Mouse (Mus musculus) forebrain, embryonic 16.5 days (tissue): ENCODE measurements around the gene Vps35. TPM values are rescaled to one million over a fixed set of nuclear protein-coding genes. Genes with fewer than 3 reads are reported as not detected.

Experiments used
- ATAC-seq: fragments of 200-750 bp; cut with Nextera tagmentation; 2 replicates; pipeline ENCODE4 v1.8.0; 2017; ENCODE audit warnings: mild to moderate bottlenecking, moderate library complexity
- H3K27ac ChIP-seq: fragments of 300-500 bp; sonication (generic); 2 replicates; pipeline ENCODE4 v1.5.1; 2014; ENCODE audit warnings: low read length, control low read depth
- H3K27me3 ChIP-seq: fragments of 300-500 bp; sonication (generic); replicated peaks from 2 replicates; pipeline ENCODE4 v1.6.1; 2014; ENCODE audit warnings: low read length; ENCODE audit not compliant: control insufficient read depth, insufficient read depth
- H3K36me3 ChIP-seq: fragments of 300-500 bp; sonication (generic); 2 replicates; pipeline ENCODE4 v1.6.1; 2014; ENCODE audit not compliant: control insufficient read depth, insufficient read depth
- H3K4me1 ChIP-seq: fragments of 300-500 bp; sonication (generic); replicated peaks from 2 replicates; pipeline ENCODE4 v1.6.1; 2014; ENCODE audit warnings: low read length; ENCODE audit not compliant: control insufficient read depth, insufficient read depth
- H3K4me2 ChIP-seq: fragments of 300-500 bp; sonication (generic); 2 replicates; pipeline ENCODE4 v1.6.1; 2014; ENCODE audit warnings: mild to moderate bottlenecking, low read length, control low read depth
- H3K4me3 ChIP-seq: fragments of 300-500 bp; sonication (generic); replicated peaks from 2 replicates; pipeline ENCODE4 v1.5.1; 2014; ENCODE audit warnings: mild to moderate bottlenecking, low read length, control low read depth
- H3K9ac ChIP-seq: fragments of 300-500 bp; sonication (generic); replicated peaks from 2 replicates; pipeline ENCODE4 v1.6.1; 2014; ENCODE audit warnings: low read depth, low read length, control low read depth
- H3K9me3 ChIP-seq: fragments of 300-500 bp; sonication (generic); 2 replicates; pipeline ENCODE4 v1.6.1; 2016; ENCODE audit warnings: low read length; ENCODE audit not compliant: control insufficient read depth
- WGBS: fragments of 180-500 bp; shearing (Covaris S2); extraction: QIAGEN DNeasy Blood & Tissue Kit; methylation state at CpG from one replicate; pipeline ENCODE4 v1.1.7; 2014; 5-methylcytosine and 5-hydroxymethylcytosine counted together
- polyA plus RNA-seq: library from polyadenylated mRNA; unstranded; fragments of >200 nt; fragmentation: Nextera tagmentation; extraction: Ambion mirVana; gene quantifications from 2 replicates; pipeline ENCODE4 v1.2.1, GENCODE M21; 2015

The Vps35 gene
- polyA plus RNA-seq, 1 experiment from 2014 or later = 202 TPM

- Histone ChIP-seq H3K9me3 (no peaks in the 10 kb centered on the region), H3K36me3 (no peaks in the 10 kb centered on the region), H3K4me3 (no peak overlapping the region), H3K4me1 (no peaks in the 10 kb centered on the region), H3K4me2 (no peak overlapping the region), H3K9ac (no peak overlapping the region), H3K27ac (no peak overlapping the region), H3K27me3 (no peaks in the 10 kb centered on the region)
- ATAC-seq = no peak
- 88% methylated on average over 4 of the region's 4 CpGs for WGBS
These were observed 18.9 kb upstream of the Vps35 start for GRCm38 (mm10) chr8:85318534-85318933.

GRCm38 (mm10) chr8:85313036-85313435 lies 13.4 kb upstream of the Vps35 start:
- ATAC-seq = no peak
- 92% methylated on average over 3 of the region's 3 CpGs for WGBS
- no peaks in the 10 kb centered on the region for H3K9me3 ChIP-seq

GRCm38 (mm10) chr8:85311743-85312142 lies 12.1 kb upstream of the Vps35 start:
- Histone ChIP-seq H3K27ac (no peak overlapping the region), H3K4me2 (no peak overlapping the region)

More at GRCm38 (mm10) chr8:85313036-85313435, 13.4 kb upstream of the Vps35 start:
- H3K27ac ChIP-seq = no peak overlapping the region
- H3K4me1 ChIP-seq = no peaks in the 10 kb centered on the region
- H3K4me2 ChIP-seq = no peak overlapping the region
- H3K36me3 ChIP-seq = peaks cover 5% of the 10 kb centered on the region
- no peak overlapping the region for H3K4me3 ChIP-seq
- H3K27me3 ChIP-seq = no peaks in the 10 kb centered on the region
- no peak overlapping the region for H3K9ac ChIP-seq

GRCm38 (mm10) chr8:85308564-85308963 lies 9.0 kb upstream of the Vps35 start:
- Histone ChIP-seq H3K4me3 (no peak overlapping the region), H3K9ac (no peak overlapping the region), H3K9me3 (no peaks in the 10 kb centered on the region), H3K4me2 (no peak overlapping the region), H3K27me3 (no peaks in the 10 kb centered on the region), H3K4me1 (no peaks in the 10 kb centered on the region), H3K27ac (no peak overlapping the region), H3K36me3 (peaks cover 26% of the 10 kb centered on the region)
- ATAC-seq = no peak
- WGBS = 96% methylated on average over 2 of the region's 2 CpGs

More at GRCm38 (mm10) chr8:85311743-85312142, 12.1 kb upstream of the Vps35 start:
- Histone ChIP-seq H3K36me3 (peaks cover 11% of the 10 kb centered on the region), H3K9me3 (no peaks in the 10 kb centered on the region), H3K4me3 (no peak overlapping the region), H3K9ac (no peak overlapping the region), H3K27me3 (no peaks in the 10 kb centered on the region), H3K4me1 (no peaks in the 10 kb centered on the region)
- ATAC-seq = no peak

GRCm38 (mm10) chr8:85303531-85303930 lies 3.9 kb upstream of the Vps35 start:
- H3K4me3 ChIP-seq = no peak overlapping the region
- H3K27ac ChIP-seq = no peak overlapping the region
- 80% methylated on average over 5 of the region's 5 CpGs for WGBS
- H3K4me2 ChIP-seq = no peak overlapping the region
- H3K4me1 ChIP-seq = peaks cover 15% of the 10 kb centered on the region
- no peaks in the 10 kb centered on the region for H3K9me3 ChIP-seq
- H3K27me3 ChIP-seq = no peaks in the 10 kb centered on the region
- peaks cover 24% of the 10 kb centered on the region for H3K36me3 ChIP-seq
- ATAC-seq = no peak
- H3K9ac ChIP-seq = no peak overlapping the region

GRCm38 (mm10) chr8:85302931-85303330 lies 3.3 kb upstream of the Vps35 start:
- Histone ChIP-seq H3K36me3 (peaks cover 20% of the 10 kb centered on the region), H3K9me3 (no peaks in the 10 kb centered on the region), H3K9ac (no peak overlapping the region), H3K4me2 (no peak overlapping the region), H3K27ac (no peak overlapping the region), H3K4me3 (no peak overlapping the region), H3K4me1 (peaks cover 16% of the 10 kb centered on the region), H3K27me3 (no peaks in the 10 kb centered on the region)
- ATAC-seq = no peak
- 90% methylated on average over 3 of the region's 3 CpGs for WGBS

GRCm38 (mm10) chr8:85301941-85302340 lies 2.3 kb upstream of the Vps35 start:
- WGBS = 38% methylated on average over 1 of the region's 1 CpGs
- H3K36me3 ChIP-seq = peaks cover 16% of the 10 kb centered on the region

GRCm38 (mm10) chr8:85298600-85299433 lies 785 bp downstream of the Vps35 start:
- peak overlapping the region; percentile 96 for H3K9ac ChIP-seq
- peaks cover 3% of the 10 kb centered on the region; the same call in 1 of the 2 replicates for H3K36me3 ChIP-seq
- H3K27me3 ChIP-seq = no peaks in the 10 kb centered on the region
- H3K4me1 ChIP-seq = peaks cover 23% of the 10 kb centered on the region
- no peak; the same call in none of the 2 replicates for ATAC-seq
- H3K4me2 ChIP-seq = peak overlapping the region; percentile 71
- under 1% methylated on average over 53 of the region's 53 CpGs for WGBS
- H3K9me3 ChIP-seq = no peaks in the 10 kb centered on the region
- peak overlapping the region; percentile 99 for H3K27ac ChIP-seq
- peak overlapping the region; percentile 97 for H3K4me3 ChIP-seq

More at GRCm38 (mm10) chr8:85301941-85302340, 2.3 kb upstream of the Vps35 start:
- no peak overlapping the region for H3K4me3 ChIP-seq
- H3K9ac ChIP-seq = no peak overlapping the region
- no peaks in the 10 kb centered on the region for H3K27me3 ChIP-seq
- no peak overlapping the region for H3K4me2 ChIP-seq
- H3K4me1 ChIP-seq = peaks cover 21% of the 10 kb centered on the region
- ATAC-seq = no peak
- H3K9me3 ChIP-seq = no peaks in the 10 kb centered on the region
- no peak overlapping the region for H3K27ac ChIP-seq

- H3K27ac ChIP-seq = no peak overlapping the region
- no peaks in the 10 kb centered on the region for H3K9me3 ChIP-seq
- no peaks in the 10 kb centered on the region for H3K27me3 ChIP-seq
- ATAC-seq = no peak
- no peak overlapping the region for H3K4me2 ChIP-seq
- no peaks in the 10 kb centered on the region for H3K4me1 ChIP-seq
- H3K9ac ChIP-seq = no peak overlapping the region
- no peak overlapping the region for H3K4me3 ChIP-seq
- WGBS = 93% methylated on average over 1 of the region's 1 CpGs
- H3K36me3 ChIP-seq = peaks cover 34% of the 10 kb centered on the region
These were observed 12.8 kb downstream of the Vps35 start for GRCm38 (mm10) chr8:85286846-85287245.
